Mouse (Mus musculus): Measurements from ENCODE around the gene Gm8126.
"Not testable (repeated sequence)": the region's sequence is repeated elsewhere in the genome, so short reads cannot be mapped to it uniquely, and the experiment has no call there.

- TF ChIP-seq POLR2A (IDR thresholded peaks at IDR 0.05; ENCODE audit: insufficient read length, low read depth); MYOD1 (IDR thresholded peaks at IDR 0.05; ENCODE audit: control insufficient read depth in 1 of 3, insufficient read length in 2 of 3, low read depth in 2 of 3); TCF12 (IDR thresholded peaks at IDR 0.05; ENCODE audit: insufficient read depth, poor library complexity, severe bottlenecking); USF1 (IDR thresholded peaks at IDR 0.05; ENCODE audit: low read depth); MAX (IDR thresholded peaks at IDR 0.05; ENCODE audit: low read depth): not testable (repeated sequence)
Observed at GRCm38 (mm10) chr14:43250549-43251253, 7.7 kb upstream of the Gm8126 start.

All from myocyte (in vitro differentiated cells).